Mouse (Mus musculus): ENCODE results near the gene Ecsit.

- TF ChIP-seq POLR2A (IDR thresholded peaks at IDR 0.05; ENCODE audit: borderline replicate concordance, insufficient read depth, low read length) (no peak), CTCF (IDR thresholded peaks at IDR 0.05; ENCODE audit: borderline replicate concordance, insufficient read depth, low read depth, low read length) (peak; percentile 66)
Observed at GRCm38 (mm10) chr9:22117754-22118456, 32.7 kb upstream of the Ecsit start.
